Mouse (Mus musculus) kidney, postnatal 14 days (tissue): ENCODE measurements around the gene Atp10a.
A peak's percentile ranks its signal among the peaks of the same experiment; 100 is the strongest.

Source experiments
- DNase-seq: peaks from one replicate; pipeline ENCODE4 v3.0.0; 2022; ENCODE audit warnings: mixed read lengths

Atp10a gene

DNA sequence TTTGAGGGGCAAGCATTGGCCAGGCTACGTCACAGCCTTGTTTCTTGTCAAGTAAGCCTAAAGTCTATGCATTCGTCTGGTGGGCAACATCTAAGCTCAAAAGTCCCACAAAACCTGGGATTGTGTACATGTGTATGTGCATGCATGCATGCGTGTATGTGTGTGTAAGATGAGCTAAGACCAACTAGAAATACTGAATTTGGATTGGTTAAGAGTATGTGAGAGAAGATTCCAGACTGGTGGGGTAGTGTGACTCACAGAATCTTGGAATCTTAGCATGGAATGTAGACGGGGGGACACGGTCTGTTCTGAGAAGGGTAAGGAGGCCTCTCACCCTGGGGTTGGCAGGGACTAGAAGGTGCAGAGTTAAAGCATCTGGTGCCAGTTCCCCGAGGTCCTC is at the start of gene Atp10a:
Atp10a (plus strand) TSS at position 301 of the 400 bp plus-strand sequence.
- DNase-seq, result no peak

DNA sequence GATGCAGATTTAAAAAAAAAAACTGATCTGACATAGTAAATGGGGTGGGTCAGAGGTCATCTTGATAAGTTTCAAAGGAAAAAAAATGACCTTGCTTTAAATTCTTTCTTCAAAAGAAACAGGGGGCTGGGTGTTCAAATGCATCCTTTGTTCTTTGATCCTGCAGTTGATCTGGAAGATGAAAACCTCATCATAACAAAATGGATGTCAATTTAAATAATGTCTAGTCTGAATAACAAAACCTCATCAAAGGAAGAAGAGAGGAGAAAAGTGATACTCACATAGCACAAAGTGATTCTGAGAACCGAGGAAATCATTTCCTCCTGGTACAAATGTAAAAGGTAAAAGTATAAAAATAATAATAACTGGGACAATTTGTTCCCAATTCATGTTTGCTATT is 37.9 kb upstream of the Atp10a start:
- no peak for DNase-seq

DNA sequence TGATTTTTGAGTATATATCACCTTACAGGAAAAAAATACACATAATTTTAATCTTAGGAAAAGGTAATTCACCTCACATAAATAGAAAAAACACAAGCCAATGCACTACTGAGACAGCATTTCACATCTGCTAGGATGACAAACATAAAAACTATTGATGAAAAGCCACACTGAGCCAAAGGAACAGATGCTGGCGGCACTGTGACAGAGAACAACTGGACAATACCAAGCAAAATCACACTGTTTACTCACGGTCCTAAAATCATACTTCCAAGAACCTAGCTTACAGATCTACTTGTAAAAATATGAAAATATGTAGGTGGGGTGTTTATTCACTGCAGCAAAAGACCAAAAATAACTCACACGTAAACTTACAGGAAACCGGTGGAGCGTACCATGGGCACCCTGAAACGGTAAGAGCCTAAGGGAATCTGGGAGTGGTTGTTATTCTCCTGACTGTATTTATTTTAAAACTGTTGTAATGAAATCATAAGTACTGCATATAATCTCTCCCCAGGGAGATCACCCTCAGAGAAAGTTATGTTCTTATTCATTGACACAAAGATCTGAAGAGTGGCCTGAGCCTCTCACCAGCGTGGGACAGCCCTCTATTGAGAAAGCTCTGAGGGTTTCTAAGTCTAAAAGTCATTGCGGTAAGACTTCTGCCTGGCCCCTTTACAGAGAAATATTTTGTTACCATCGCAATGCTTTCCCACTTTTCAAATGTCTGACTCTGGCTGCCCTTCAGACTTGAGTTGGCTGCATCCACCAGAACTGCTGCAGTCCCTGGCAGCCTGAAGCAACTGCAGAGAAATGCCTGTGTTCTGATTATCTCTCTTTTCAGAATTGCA is 29.4 kb upstream of the Atp10a start:
- DNase-seq, result peak; percentile 1

DNA sequence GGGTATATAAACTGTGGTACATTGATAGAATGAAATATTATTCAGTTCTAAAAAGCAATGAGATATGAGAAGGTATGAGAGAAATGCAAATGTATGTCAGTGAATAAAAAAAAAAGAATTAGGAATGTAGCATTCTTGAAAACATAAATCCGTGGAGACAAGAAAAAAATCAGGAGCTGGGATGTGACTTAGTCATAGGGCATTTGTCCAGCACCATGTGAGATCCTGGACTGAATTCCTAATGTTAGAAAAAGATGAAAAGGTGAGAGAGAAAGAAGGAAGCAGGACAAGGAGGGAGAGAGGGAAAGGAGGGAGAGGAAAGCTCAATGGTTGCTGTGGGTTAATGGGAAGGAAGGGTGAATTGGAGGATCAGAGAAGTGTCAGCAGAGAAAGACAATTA is 28.6 kb upstream of the Atp10a start:
- DNase-seq, result no peak

DNA sequence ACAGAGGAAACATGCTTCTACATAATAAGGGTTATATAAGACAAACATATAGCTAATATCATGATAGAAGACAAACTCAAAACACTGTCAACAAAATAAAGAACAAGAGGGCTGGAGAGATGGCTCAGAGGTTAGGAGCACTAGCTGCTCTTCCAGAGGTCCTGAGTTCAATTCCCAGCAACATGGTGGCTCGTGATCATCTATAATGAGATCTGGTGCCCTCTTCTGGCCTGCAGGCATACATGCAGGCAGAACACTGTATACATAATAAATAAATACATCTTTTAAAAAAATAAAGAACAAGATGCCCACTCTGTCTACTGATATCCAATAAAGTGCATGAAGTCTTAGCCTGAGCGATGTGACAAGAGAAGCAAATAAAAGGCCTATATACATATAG is 26.7 kb upstream of the Atp10a start:
- DNase-seq, result no peak

DNA sequence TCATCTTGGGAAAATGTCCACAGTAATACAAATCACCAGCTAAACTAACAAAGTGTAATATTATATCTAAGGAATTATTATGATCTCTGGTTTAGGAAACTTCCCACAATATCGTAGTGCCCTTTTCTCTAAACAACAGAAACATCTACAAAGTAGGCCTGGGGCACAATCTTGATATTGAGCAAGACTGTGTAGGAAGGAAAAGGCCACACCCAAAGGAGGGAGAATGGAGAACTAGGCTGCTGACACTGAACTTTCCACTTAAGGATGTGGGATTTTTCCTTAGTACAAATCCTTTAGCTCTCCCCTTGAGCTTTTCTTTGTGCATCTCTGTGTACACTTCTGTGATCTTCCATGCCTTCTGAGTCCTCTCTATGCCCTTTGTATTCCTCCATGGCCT is 22.3 kb upstream of the Atp10a start:
- no peak for DNase-seq

DNA sequence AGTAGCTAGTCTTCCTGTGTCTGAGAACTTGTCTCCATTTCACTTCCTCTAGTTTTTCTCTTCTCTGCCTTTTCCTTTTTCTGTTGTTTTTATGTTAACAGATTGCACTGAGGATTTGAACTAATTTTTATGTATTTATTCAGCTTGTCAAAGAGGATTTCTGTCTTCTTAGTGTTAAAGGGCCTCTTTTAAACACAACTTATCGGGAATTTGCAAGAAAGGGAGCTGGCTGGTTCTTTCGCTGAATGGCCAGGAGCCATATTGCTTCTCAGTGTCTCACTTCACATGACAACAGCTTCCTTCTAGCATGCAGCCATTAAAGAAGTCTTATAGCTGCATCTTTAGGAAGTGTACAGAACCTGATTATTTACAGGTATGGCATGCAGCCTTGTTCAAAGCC is 16.3 kb upstream of the Atp10a start:
- DNase-seq, result no peak

DNA sequence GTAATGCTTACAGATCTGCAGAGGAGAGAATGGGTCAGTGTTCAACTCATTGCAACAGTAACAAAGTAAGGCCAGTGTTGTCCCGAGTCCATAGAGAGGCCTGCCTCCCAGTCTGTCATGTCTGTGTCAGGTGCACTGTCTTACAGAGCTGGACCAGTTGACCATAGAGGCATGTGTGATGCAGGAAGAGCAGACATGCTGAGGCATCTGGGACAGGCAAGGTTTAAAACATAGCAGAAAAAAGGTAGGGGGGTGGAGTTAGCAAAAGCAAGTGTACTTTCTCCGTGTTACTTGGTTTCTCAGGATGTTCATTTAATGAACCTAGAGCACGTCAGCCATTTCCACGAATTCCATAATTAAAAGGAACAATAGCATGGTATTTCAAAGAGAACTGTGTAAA is 15.5 kb upstream of the Atp10a start:
- no peak for DNase-seq

DNA sequence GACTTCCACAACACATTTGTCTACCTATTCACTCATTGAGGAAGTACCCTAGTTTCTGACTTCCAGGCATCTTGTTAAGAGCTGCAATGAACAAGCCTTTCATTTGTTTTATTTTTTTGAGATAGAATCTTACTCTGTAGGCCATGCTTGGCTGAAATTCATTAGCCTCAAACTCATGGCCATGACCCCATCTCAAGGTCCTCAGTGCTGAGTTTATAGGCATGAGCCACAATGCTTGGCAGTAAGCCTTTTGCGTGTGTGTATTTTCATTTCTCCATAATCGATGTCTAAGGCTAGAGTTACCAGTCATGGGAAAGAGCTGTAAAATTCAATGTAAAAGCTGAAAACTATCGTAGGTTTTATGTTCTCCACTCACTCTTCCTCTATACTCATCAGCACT is 14.1 kb upstream of the Atp10a start:
- no peak for DNase-seq

DNA sequence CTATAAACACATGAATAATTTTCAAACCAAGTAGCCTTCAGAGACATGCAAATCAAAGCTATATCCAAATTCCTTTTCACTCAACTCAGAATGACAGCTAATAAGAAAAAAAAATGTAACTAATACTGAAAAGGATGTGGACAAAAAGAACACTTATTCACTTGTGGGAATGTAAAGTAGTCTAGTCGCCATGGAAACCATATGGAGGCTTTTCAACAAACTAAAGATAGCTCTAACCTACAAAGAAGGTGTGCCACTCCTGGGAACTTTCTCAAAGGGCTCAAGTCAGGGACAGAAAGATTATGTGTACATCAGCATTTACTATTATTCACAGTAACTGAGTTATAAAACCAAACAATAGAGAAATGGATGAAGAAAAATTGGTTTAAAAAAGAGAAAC is 8.6 kb upstream of the Atp10a start:
- no peak for DNase-seq

DNA sequence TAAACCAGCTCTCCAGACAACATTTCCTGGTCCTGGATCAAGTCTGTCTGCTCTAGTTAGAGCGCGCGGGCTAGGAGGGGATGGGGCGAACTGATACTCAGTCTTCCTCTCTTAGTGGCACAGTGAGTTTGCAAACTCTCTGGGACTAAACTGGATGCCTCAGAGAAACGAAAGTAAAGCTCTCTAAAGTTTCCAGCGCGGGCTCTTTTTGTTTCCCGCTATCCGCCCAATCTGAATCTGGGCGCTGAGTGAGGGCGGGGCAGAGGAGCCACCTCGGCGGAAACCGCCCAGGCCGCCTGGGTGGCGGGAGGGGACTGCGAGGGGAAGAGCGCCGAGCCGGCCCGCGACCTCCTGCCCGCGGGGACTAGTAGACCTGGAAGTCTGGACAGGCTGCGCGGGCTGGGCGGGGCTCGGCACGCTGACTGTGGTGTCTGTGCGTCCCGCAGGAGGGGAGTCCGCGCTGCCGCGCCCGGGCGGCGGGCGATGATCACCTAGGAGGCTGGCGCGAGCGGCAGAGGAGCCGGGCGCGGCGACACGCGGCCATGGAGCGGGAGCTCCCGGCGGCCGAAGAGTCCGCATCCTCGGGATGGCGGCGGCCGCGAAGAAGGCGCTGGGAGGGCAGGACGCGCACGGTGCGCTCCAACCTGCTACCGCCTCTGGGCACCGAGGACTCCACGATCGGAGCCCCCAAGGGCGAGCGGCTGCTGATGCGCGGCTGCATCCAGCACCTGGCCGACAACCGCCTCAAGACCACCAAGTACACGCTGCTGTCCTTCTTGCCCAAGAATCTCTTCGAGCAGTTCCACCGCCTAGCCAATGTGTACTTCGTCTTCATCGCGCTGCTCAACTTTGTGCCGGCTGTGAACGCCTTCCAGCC is 2.2 kb downstream of the Atp10a start:
- DNase-seq, result peak; percentile 71

DNA sequence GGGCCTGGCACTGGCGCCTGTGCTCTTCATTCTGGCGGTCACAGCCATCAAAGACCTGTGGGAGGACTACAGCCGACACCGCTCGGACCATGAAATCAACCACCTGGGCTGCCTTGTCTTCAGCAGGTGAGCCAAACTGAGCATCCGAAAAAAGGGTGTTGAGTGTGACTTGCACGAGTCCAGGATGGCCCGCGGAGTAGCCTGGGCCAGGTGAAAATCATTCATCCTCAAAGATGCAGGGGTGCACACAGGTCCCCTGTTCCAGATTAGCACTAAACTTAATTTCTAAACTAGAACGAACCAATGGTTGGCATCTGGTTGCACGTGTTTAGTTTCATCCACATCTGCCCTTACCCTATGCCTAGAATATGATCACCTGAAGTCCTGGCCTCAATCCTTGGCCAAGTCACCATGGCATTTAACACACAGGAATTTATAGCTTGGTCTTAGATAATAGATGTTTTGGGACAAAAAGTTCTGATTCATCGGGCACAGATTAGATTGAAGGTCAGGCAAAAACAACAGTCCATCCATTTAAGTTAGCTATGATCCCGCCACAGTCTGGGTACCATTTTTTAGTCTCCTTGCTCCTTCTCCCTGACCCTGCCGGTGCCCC is 2.9 kb downstream of the Atp10a start:
- no peak for DNase-seq

DNA sequence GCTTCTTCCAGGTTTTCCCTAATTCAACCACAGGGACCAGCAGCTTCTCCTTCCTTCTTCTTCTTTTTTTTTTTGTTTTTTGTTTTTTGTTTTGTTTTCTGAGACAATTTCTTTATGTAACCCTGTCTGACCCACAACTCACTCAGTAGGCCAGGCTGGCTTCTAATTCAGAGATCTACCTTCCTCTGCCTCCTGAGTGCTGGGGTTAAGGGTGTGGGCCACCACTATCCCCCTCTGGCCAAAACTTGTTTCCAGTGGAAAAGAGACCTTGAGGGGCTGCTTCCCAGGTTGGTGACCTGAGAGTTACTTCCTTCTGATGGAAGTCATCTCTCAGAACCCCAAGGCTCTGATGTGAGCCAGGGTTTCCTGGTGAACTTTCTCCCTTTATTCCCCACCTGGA is 4.1 kb downstream of the Atp10a start:
- no peak for DNase-seq

DNA sequence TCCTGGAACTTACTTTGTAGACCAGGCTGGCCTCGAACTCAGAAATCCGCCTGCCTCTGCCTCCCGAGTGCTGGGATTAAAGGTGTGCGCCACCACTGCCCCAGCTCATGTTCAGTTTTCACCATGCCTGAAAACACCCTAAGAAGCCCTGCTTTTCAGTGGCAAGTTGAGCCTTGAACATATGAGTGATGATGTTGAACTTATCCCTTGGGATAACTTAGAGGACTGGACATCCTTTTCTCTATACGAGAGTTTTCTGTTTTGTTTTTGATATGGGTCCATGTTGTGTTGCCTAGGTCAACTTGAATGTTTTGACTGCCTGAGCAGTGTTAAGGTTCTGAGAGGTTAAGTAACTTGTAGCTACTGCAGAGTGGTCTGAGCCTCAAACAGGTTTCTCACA is 4.7 kb downstream of the Atp10a start:
- DNase-seq, result no peak

DNA sequence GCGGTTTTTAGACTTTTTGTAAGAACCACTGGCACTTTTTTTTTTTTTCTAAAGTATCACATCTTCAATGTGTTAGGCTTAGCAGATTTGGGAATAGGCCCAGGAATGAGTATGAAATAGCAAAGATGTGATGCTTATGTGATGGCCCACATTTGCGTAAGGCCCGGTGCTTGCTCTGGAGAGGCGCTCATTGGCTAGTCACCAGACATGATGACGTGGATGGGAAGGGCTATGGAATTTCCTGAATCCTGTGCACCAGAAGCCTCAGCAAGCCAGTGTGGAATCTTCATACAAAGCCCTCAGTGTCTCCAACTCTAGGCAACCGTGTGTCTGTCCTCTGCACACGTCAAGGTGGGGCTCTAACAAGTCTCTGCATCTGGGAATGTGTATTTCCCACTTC is 5.1 kb downstream of the Atp10a start:
- DNase-seq, result no peak

DNA sequence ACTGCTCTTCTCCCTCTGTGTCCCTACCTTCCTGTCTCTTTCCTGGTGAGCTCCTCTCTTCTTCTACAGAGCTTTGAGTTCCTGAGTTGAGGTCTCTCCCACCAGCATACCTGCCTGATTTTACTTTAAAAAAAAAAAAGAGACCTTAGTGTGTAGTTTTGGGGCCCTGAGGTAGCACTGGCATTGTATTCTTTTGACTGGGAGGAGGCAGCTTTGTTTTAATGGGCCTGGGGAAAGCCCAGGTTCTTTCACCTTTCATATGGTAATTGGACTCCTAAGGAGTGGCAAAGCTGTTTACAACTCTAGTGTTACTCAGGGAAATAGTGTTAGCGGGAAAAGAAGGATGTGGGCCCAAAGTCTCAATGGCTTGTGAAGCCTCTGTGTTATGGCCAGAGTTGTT is 12.7 kb downstream of the Atp10a start:
- no peak for DNase-seq

DNA sequence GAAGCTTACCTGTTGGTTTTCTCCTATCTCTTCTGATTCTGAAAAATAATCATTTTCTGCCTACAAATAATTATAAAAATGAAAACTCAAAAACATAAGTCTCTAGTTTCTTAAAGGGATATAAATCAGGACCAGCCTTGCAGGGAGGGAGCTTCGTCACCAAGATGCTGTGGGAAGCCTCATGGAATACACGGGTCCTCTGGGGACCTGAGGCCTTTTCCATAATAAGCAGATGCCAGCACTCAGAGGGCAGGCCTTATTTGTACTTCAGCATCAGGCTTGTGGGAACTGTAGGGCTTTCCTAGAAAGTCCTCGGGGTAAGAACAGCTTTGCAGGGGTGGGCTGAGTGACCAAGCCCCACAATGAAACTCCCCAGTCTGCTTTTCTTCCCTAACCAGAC is 20.1 kb downstream of the Atp10a start:
- DNase-seq, result no peak

DNA sequence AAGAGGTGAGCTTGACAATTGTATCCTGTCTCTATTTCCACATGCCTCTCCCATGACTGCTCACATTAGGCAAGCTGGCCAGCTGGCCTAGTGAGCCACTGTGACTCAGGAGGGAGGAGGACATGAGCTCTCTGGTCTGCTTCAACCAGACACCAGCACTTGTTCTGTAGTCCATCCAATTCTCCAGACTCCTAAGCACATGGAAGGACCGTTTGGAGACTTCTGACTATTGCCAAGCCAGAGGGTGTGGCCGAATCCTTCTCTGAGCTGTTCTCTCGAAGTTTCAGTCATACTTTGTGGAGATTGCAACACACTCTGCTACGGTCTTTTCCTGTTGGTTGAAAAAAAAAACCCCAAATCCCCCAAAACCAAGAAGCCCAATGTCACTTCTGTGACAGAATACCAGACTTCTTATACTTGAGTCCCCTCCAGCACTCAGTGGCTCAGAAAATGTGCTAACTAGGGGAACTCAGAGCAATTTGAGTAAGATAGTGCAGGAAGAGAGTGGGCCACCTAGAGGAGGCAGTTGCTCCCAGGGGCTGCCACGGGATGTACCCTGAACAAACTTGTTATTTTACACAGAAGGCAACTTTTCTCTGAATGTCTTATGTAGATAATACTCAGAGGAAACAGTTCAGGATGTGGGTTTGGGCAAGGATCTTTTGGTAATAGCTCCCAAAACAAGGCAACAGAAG is 21.3 kb downstream of the Atp10a start:
- DNase-seq, result no peak

DNA sequence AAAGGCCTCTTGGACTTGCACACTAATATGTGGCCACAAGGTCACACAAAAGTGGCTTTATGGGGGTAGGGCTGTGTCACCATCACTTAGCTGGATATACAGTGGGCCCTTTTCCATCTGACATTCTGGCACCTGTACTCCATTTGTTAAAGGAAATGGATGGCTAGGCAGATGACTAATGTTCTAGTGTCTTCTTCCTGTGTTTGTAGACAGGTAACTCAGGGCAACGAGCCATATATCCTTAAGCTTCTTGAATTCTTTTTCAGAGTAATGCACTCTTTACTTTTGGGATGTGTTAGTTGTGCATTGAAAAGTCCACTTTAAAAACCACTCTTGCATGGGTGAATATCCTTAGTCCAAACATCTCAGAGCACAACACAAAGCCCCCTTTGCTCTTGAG is 30.0 kb downstream of the Atp10a start:
- DNase-seq, result no peak

DNA sequence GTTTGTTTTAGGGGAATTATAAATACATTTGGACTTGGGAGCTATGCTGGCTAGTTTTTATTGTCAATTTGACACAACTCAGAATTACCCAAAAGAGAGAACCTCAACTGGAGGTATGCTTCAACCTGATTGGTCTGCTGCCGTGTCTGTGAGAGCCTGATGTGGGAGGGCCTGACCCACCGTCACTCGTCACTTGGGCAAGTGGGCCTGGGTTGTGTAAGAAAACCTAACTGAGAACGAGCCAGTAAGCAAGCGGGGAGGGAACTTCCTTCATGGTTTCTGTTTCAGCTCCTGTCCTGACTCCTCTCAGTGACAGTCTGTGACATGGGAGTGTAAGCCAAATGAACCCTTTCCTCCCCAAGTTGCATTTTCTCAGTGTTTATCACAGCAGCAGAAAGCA is 30.6 kb downstream of the Atp10a start:
- no peak for DNase-seq

DNA sequence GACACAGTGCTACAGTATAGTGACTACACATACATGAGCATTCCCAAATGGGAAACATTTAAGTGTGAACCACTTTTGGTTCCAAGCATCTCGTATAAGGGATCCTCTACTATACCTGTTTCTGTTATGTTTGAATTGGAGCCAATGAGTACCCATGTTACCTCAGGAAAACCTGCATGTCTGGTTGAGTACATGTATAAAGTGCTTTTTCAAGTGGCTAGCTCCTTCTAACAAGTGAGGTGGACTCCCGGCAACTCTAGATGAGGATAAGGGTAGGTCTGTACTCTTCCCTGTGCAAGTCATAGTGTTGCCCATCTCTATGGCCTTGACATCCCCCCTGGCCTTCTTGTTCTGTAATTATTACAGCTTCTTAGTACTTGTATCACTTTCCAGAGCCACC is 31.0 kb downstream of the Atp10a start:
- no peak for DNase-seq

DNA sequence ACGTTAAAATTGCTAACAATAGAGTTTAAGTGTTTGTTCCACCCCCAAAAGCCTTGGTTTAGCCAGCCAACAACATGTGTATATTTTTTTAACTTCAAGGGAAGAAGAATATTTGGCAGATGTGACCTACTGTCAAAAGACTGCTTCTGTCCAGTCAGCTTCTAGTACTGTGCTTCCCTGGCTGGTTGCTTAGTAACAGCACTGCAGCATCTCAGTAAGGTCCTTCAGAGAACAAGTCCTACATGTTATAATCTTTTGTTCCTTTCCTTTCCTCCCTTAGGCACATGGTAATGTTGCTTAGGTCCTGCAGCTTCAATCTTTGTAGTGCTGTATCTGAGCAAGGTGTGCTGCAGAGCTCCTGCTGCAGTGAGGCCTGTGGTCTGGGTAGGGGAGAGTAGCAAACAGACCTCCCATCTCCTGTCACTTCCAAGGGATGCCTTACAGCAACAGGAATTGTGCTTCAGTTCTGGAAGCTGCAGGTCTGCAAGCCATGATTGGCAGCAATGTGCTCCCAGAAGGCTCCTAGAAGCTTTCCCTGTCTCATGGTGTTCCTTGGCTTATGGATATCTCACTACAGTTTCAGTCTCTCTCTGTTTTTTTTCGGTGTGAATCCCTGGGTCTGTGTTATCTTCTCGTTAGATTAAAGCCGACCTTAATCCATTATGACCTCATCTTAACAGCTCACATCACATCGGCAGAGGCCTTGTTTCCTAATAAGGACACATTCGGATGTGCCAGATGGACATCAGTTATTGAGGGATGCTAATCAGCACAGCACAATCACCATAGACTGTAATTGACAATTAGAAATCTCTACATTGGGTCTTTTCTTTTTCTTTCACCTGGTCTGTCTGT is 34.3 kb downstream of the Atp10a start:
- no peak for DNase-seq
